Mouse (Mus musculus): ENCODE measurements at regions not wholly inside any gene's neighbourhood (a gene's known extent, or its start where the extent isn't known, plus 50 kb on each side); places are given as distances from the start of the nearest gene placed in this dataset.

DNA sequence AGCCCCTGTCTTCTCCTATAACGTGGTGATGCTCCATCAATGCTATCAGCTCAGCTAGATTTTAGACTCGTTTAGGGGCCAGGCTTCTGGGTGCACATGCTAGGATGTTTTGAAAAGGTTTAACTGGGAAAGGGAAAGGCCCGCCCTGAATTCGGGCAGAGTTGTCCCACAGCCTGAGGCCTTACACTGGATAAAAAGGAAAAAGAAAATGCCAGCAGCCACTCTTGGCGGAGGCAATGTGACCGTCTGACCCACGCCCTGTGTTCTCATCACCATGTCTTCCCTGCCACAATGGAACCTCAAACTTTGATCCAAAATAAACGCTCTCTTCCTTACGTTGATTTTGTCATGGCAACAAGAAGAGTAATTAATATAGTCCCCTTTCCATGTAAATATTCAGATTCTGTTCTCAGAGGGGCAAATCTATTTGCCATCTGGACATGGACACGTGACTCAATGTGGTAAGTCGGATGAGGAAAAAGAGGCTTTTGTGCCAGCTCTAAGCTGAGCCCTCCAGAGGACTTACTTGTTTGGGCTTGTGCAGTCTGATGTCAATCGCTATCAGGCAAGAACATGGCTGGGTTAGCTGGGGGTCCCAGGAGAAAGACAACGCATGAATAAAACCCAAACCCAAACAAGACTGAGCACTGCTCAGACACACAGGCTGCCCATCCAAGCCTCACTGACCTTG, 253.4 kb upstream of the Hnrnpa3 start:
- Histone ChIP-seq H3K4me3 (replicated peaks; ENCODE audit: extremely low read depth, low read depth, low read length) (no peak overlapping the region), H3K4me1 (ENCODE audit: control insufficient read depth, insufficient read depth, low read length) (no peaks in the 10 kb centered on the region)
- TF ChIP-seq CTCF (IDR thresholded peaks at IDR 0.05; ENCODE audit: insufficient read depth, low read length) (no peak), POLR2A (IDR thresholded peaks at IDR 0.05; ENCODE audit: borderline replicate concordance, extremely low read depth, low read depth, low read length) (no peak)
- no peak for DNase-seq
- WGBS, result 72% methylated on average over 13 of the region's 13 CpGs

DNA sequence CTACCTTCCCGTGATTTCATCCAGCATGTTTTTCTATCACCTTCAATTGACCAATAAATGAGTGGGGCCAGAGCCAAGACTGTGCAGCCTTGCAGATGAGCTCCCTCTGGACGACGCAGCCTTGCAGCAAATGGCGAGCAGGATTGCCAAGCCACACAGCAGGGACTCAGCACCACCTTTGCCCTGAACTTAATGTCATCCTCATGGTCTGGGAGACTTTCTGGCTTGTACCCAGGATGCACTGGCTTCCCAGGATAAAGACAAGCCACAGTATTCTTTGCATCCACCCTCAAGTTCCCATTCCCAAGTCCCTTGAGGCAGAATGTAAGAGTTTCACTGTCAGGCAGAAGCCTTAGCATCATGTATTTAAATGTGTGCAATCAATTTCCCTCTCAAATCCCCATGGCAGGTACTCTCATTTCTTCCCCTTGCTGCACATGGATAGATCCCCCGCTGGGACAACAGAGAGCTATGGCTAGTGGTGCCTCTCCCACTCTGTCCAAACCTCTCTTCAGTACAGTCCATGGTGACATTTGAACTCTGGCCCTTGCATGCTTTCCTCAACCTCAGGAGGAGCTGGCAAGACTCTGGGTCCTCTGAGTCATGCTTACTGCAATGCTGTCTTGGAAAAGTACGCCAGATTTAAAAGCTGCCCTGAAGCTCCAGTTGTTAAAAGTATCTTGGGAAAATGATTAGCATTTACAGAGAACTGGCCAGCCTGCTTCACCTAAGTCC, 252.2 kb upstream of the Hnrnpa3 start:
- H3K4me1 ChIP-seq (ENCODE audit: control insufficient read depth, insufficient read depth, low read length), result no peaks in the 10 kb centered on the region
- no peak for DNase-seq
- TF ChIP-seq CTCF (IDR thresholded peaks at IDR 0.05; ENCODE audit: insufficient read depth, low read length), result no peak
- no peak for TF ChIP-seq POLR2A (IDR thresholded peaks at IDR 0.05; ENCODE audit: borderline replicate concordance, extremely low read depth, low read depth, low read length)
- 62% methylated on average over 6 of the region's 6 CpGs for WGBS
- H3K4me3 ChIP-seq (replicated peaks; ENCODE audit: extremely low read depth, low read depth, low read length), result no peak overlapping the region

DNA sequence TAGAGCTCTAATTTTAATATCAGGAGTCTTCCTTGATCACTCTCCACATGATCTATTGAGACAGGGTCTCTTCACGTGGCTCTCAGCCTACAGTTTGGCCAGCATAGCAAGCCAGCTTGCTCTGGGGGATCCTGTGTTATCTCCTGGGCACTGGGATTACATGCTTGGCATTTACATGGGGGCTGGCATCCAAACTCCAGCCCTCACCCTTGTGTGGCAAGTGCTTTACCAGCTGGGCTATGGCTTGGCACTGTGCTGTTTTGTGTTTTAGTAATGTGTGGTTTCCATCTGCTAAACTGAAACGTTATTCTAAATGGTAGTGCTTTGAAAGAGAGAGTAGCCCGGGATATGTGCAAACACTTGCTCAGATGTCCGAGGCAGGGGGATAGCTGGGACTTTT, 251.5 kb upstream of the Hnrnpa3 start:
- DNase-seq, result no peak
- no peak for TF ChIP-seq CTCF (IDR thresholded peaks at IDR 0.05; ENCODE audit: insufficient read depth, low read length)
- no peak for TF ChIP-seq POLR2A (IDR thresholded peaks at IDR 0.05; ENCODE audit: borderline replicate concordance, extremely low read depth, low read depth, low read length)
- no peaks in the 10 kb centered on the region for H3K4me1 ChIP-seq (ENCODE audit: control insufficient read depth, insufficient read depth, low read length)
- WGBS, result 71% methylated on average over 4 of the region's 4 CpGs
- H3K4me3 ChIP-seq (replicated peaks; ENCODE audit: extremely low read depth, low read depth, low read length), result no peak overlapping the region

DNA sequence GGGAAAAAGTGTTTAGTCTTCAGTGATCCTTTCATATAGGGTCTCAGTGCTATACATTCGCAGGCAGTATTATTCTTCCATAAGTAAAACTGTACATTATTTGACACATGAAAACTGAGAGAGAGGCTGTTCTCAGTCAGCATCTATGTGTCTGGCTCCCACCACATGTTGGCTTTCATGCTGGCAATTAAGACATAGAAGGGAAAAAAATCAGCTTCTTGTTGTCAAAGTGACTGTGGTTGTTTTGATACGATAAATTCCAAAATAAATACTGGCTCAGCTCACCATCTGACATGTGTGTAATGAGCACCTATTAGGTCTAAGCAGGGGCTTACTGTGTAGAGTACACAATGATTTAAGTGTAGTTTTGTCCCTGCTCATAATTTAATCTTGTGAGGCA, 251.0 kb upstream of the Hnrnpa3 start:
- WGBS, result 86% methylated on average over 2 of the region's 2 CpGs

DNA sequence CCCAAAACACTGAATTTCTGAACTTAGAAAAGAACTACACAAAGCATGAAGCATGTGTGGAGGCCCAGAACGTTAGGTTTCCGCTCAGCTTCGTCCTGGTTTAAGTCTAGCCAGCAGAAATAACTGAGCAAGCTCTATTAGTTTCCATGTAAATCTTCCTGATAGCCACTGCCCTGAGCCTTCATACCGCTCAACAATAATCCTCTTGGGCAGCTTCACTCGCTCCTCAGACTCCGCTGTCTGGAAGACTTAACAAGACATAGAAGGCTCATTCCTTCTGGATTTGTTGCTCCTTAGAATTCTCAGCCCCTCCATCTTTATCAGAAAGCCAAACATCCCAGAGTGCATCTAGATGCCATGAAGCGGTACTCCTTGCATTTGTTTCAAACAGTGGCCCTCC, 249.3 kb upstream of the Hnrnpa3 start:
- DNase-seq, result no peak
- 92% methylated on average over 7 of the region's 7 CpGs for WGBS
- TF ChIP-seq CTCF (IDR thresholded peaks at IDR 0.05; ENCODE audit: insufficient read depth, low read length) (no peak), POLR2A (IDR thresholded peaks at IDR 0.05; ENCODE audit: borderline replicate concordance, extremely low read depth, low read depth, low read length) (no peak)
- Histone ChIP-seq H3K4me1 (ENCODE audit: control insufficient read depth, insufficient read depth, low read length) (no peaks in the 10 kb centered on the region), H3K4me3 (replicated peaks; ENCODE audit: extremely low read depth, low read depth, low read length) (no peak overlapping the region)

More for the DNA sequence above, 251.0 kb upstream of the Hnrnpa3 start:
- Histone ChIP-seq H3K4me1 (ENCODE audit: control insufficient read depth, insufficient read depth, low read length) (no peaks in the 10 kb centered on the region), H3K4me3 (replicated peaks; ENCODE audit: extremely low read depth, low read depth, low read length) (no peak overlapping the region)
- no peak for DNase-seq
- TF ChIP-seq POLR2A (IDR thresholded peaks at IDR 0.05; ENCODE audit: borderline replicate concordance, extremely low read depth, low read depth, low read length), result no peak
- TF ChIP-seq CTCF (IDR thresholded peaks at IDR 0.05; ENCODE audit: insufficient read depth, low read length), result no peak

DNA sequence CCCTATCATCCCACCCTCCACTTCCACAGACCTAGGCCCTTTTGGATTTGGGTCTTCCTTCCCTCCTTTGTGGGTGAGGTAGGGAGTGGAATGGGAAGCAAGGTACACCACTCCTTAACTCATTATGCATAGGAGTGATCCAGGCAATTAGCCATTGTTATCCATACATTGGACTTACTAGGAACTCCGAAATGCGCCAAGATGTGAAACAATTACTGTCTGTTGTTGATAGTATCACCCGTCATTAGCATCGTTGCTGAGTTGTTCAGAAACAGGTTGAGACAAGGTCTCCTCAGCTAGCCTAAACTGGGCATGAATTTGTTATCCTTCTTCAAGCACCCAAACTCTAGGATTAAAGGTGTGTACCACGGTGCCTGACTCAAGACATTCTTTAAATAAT, 246.3 kb upstream of the Hnrnpa3 start:
- WGBS, result 93% methylated on average over 5 of the region's 5 CpGs
- H3K4me1 ChIP-seq (ENCODE audit: control insufficient read depth, insufficient read depth, low read length), result no peaks in the 10 kb centered on the region
- DNase-seq, result no peak
- no peak overlapping the region for H3K4me3 ChIP-seq (replicated peaks; ENCODE audit: extremely low read depth, low read depth, low read length)
- TF ChIP-seq POLR2A (IDR thresholded peaks at IDR 0.05; ENCODE audit: borderline replicate concordance, extremely low read depth, low read depth, low read length) (no peak), CTCF (IDR thresholded peaks at IDR 0.05; ENCODE audit: insufficient read depth, low read length) (no peak)

DNA sequence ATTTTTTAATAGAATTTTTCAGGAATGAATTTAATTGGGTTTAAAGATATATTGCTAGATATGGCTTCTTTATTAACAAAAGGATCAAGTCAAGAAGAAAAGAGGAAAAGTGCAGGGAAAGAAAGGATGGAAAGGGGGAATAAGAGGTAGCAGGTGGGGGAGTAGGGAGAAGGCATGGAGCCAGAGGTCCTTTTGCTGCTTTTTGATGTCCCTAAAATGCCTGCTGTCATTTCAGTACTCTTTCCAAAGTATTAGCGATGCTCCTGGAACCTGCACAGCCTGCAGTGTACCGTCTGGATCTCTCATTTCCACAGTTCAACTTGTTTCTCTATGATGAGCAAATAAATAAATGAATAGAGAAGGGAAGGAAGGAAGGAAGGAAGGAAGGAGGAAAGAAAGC, 240.4 kb upstream of the Hnrnpa3 start:
- WGBS, result 78% methylated on average over 2 of the region's 2 CpGs

DNA sequence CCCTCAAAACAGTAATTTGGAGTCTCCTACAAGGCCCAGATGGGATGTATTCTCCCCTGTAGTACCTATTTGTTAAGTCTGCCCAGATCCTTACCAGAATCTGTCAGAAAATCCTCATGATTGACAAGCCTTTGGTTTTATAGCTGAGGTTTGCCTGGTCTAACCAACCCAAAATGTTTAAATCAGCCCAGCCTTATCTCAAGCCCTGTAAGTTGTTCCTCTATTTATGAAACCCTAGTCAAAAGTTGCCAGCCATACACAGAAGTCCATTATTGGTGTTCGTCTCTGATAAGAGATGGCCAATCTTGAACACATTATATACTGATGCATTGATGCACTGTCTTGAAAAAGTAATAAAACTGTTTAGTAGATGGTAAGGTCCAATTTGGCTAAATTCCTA, 239.9 kb upstream of the Hnrnpa3 start:
- no peak for TF ChIP-seq CTCF (IDR thresholded peaks at IDR 0.05; ENCODE audit: insufficient read depth, low read length)

More for the DNA sequence above, 240.4 kb upstream of the Hnrnpa3 start:
- DNase-seq, result no peak
- no peak for TF ChIP-seq POLR2A (IDR thresholded peaks at IDR 0.05; ENCODE audit: borderline replicate concordance, extremely low read depth, low read depth, low read length)
- no peak for TF ChIP-seq CTCF (IDR thresholded peaks at IDR 0.05; ENCODE audit: insufficient read depth, low read length)
- H3K4me3 ChIP-seq (replicated peaks; ENCODE audit: extremely low read depth, low read depth, low read length), result no peak overlapping the region
- H3K4me1 ChIP-seq (ENCODE audit: control insufficient read depth, insufficient read depth, low read length), result no peaks in the 10 kb centered on the region

DNA sequence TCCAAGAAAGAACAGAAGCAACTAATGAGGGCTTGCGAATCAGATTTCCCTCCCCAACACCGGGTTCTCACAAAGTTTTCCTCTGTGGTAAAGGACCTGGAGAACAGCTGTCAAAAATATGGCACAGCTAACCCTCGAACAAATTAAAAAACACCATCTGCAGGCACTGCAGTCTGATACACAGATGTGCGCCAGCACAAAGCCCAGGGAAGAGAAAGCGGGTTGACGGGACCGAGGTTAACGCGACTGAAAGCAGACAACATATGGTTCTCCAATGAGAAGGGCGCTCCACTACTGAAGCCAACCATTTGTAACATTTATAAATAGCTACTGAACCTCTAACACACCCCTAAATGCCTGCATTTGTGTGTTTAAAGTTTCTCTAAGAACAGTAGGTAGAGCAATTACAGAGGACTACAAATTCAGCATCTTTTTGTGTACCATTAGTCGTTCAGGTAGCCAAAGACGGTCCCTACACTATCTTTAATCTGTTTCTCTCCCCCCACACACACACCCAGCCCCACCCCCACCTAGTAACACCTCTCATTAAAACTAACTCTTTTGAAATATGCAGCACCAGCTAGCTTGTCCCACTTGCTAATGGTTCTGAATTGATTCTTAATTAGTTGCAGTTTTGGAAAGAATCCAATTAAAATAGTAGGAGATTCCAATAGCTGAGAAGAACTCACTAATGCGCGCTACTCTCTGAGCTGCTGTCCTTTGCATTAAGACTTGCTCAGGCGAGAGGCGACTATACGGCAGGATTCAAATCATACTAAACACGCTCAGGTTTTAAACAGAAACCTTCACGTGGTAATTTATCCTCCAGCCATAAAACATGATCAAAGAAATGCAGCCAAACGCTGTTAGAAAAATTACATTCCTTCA, 236.0 kb upstream of the Hnrnpa3 start:
- WGBS, result 88% methylated on average over 20 of the region's 20 CpGs
- Histone ChIP-seq H3K4me3 (replicated peaks; ENCODE audit: extremely low read depth, low read depth, low read length) (no peak overlapping the region), H3K4me1 (ENCODE audit: control insufficient read depth, insufficient read depth, low read length) (no peaks in the 10 kb centered on the region)
- no peak for DNase-seq
- no peak for TF ChIP-seq CTCF (IDR thresholded peaks at IDR 0.05; ENCODE audit: insufficient read depth, low read length)
- no peak for TF ChIP-seq POLR2A (IDR thresholded peaks at IDR 0.05; ENCODE audit: borderline replicate concordance, extremely low read depth, low read depth, low read length)

More for the DNA sequence above, 239.9 kb upstream of the Hnrnpa3 start:
- WGBS, result 90% methylated on average over 1 of the region's 1 CpGs
- H3K4me1 ChIP-seq (ENCODE audit: control insufficient read depth, insufficient read depth, low read length), result no peaks in the 10 kb centered on the region
- no peak overlapping the region for H3K4me3 ChIP-seq (replicated peaks; ENCODE audit: extremely low read depth, low read depth, low read length)
- DNase-seq, result no peak
